Mouse (Mus musculus): ENCODE measurements at regions not wholly inside any gene's neighbourhood (a gene's known extent, or its start where the extent isn't known, plus 50 kb on each side); places are given as distances from the start of the nearest gene placed in this dataset.
"Not testable (repeated sequence)": the region's sequence is repeated elsewhere in the genome, so short reads cannot be mapped to it uniquely, and the experiment has no call there.

- DNase-seq (ENCODE audit: extremely low spot score in 1 of 2, low spot score in 2 of 2), result no peak
- intact Hi-C loops (cut with DNase I), result no loop called here
Observed at GRCm38 (mm10) chr4:105676690-105677089, 113.0 kb upstream of the Gm12728 start.

- intact Hi-C loops (cut with DNase I), result no loop called here
- DNase-seq (ENCODE audit: extremely low spot score in 1 of 2, low spot score in 2 of 2), result no peak
Observed at GRCm38 (mm10) chr4:105690716-105691115, 99.0 kb upstream of the Gm12728 start.

DNA sequence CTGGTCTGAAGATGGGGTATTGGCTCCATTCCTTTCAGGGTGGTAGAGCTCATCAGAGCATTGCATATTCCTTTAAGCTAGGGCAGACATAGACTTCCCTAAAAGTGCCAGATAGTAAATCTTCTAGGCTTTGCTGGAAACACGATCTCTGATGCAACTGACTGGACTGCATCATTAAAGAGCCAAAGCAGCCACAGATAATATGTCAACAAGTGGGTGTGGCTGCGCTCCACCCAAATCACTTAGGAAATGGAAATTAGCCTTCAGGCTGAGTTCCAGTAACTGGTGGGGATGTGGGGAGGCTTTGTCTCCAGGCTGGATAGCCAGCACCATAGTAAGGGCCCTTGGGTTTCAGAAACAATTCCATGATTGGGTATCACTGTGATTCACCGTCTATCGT, 97.3 kb upstream of the Gm12728 start:
- intact Hi-C loops (cut with DNase I), result no loop called here
- no peak for DNase-seq (ENCODE audit: extremely low spot score in 1 of 2, low spot score in 2 of 2)

DNA sequence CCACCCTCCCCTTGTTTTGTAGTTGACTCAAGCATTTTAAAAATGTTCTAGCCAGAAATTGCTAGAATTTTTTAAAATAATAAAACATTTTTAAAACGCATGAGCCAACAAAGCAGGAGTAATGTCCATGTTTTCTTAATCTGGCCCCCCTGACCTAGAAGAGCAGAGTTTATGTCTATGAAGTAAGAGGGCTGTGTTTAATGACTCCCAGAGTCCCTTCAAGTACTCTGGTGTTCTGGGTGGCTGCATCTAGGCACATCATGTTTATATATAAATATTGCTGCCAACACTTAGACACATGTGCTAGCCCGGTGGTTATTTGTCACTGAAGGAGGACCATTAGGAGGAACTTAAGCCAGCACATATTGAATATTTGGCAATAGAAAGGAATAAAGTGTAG, 93.8 kb upstream of the Gm12728 start:
- no peak for DNase-seq (ENCODE audit: extremely low spot score in 1 of 2, low spot score in 2 of 2)
- intact Hi-C loops (cut with DNase I), result no loop called here

DNA sequence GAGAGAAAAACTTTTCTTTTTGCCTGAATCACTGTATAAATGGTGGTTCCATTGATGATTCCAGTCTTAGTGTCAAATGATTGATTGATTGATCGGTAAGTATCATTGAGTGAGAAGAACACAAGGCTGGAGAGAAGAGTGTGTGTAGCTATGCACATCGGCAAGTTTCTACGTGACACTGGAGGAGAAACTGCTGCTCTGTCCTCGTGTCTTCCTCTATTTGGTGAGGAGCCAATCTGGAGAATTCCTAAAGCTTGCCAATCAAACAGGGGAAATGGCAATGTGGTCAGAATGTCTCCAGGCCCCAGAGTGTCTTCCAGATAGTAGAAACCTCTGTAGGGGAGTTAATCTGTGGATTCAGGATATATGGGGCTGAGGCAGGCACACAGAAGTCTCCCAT, 92.5 kb upstream of the Gm12728 start:
- intact Hi-C loops (cut with DNase I), result no loop called here
- no peak for DNase-seq (ENCODE audit: extremely low spot score in 1 of 2, low spot score in 2 of 2)

DNA sequence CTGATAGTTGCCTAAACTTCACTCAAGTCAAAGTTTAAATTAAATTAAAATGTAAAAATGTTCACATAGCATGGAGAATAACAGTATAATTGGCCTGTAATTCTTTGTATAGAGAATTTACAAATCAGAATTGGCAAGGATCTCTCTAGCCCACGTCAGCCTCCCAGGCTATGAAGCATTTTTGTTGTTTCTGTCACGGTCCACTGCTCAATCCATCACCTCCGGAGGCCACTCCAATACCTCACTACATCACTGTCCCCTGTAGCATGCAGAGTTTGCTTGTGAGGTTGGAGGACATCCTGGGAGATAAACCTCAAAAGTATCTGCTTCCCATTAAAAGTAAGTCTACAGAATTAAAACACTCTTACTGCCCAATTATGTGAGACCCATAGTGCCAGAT, 87.6 kb upstream of the Gm12728 start:
- no peak for DNase-seq (ENCODE audit: extremely low spot score in 1 of 2, low spot score in 2 of 2)
- intact Hi-C loops (cut with DNase I), result no loop called here

- intact Hi-C loops (cut with DNase I), result no loop called here
- DNase-seq (ENCODE audit: extremely low spot score in 1 of 2, low spot score in 2 of 2), result no peak
Observed at GRCm38 (mm10) chr4:105703408-105703807, 86.3 kb upstream of the Gm12728 start.

DNA sequence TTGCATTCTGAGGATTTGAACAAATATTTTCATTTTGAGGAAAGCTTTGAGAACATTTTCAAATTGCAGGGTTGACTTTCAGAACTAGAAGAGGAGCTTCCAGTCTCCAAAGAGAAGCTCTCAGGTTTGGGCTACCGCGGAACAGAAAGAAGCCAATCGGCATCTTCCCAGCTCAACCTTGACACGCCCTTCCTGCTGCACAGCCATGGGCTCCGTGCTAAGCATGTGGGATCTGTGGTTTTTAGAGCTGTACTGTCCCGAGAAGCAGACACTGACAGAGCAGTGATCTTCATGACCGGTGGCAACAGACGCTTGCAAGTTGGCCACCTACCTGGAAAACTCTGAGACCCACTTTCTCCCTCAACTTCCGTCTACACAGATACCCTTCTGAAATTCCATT, 85.4 kb upstream of the Gm12728 start:
- no peak for DNase-seq (ENCODE audit: extremely low spot score in 1 of 2, low spot score in 2 of 2)
- intact Hi-C loops (cut with DNase I), result no loop called here

DNA sequence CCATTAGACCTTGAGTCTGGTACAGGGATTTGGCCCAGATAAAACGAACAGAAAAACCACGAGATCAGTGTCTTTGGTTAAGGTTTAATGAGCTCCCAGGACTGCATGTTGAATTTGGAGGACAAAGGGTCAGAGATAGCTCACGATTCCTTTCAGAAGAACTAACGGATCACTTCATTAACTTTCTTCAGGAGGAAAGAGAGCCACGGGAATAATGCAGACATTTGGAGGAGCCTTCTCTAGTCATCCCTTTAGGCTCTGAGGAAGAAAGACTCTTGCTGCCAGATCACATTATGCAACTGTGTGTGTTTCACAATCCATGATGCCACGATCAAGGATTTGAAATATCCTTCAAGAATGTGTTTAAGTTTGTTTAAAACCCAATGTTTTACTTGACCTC, 83.7 kb upstream of the Gm12728 start:
- intact Hi-C loops (cut with DNase I), result no loop called here
- DNase-seq (ENCODE audit: extremely low spot score in 1 of 2, low spot score in 2 of 2), result no peak

DNA sequence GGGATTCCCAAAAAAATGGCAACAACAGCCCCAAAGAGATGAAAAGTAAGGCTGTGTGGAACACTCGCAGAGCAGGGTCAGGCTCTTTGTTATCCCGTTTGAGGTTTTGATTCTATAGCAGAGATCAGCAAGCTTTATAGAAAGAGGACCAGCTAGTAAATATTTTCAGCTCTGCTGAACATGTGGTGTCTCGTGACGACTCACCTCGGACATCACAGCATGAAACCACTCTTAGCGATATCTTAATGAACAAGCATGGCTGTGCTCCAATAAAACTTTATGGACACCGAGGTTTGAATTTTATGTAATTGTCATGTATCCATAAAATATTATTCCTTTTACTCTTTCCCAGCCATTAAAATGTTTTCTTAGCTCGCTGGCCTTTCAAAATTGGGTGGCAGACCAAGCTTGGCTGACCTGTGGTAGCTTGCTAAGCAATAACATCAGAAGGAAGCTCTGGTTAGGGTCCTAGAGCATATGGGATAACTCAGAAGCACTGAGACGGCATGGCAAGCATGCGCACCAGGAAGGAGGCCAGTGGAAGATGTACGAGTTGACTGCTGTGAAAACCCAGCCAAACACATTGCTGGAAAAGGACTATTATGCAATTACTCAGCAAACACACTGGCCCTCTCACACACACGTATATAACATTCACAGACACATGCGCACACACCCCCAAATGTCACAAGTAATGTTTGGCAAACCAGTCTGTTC, 81.4 kb upstream of the Gm12728 start:
- DNase-seq (ENCODE audit: extremely low spot score in 1 of 2, low spot score in 2 of 2), result no peak
- intact Hi-C loops (cut with DNase I), result no loop called here

DNA sequence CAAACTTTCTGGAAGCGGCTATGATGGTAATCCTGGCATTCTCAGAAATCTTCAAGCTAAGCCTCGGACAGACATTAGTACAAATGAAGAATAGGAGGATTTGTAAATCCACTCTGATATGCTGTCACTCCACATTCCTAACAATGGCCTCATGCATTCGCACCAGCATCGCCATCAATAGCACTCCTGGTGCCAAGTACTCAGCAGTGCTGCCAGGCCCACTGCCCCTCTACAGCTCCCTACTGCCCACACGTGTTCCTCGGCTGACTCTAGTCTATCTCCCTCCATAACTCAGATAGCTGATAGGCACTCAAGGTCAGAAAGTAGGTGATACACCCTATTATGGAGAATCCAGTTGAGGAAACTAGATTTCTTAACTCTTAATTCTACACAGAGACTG, 75.7 kb upstream of the Gm12728 start:
- intact Hi-C loops (cut with DNase I), result no loop called here
- DNase-seq (ENCODE audit: extremely low spot score in 1 of 2, low spot score in 2 of 2), result no peak

DNA sequence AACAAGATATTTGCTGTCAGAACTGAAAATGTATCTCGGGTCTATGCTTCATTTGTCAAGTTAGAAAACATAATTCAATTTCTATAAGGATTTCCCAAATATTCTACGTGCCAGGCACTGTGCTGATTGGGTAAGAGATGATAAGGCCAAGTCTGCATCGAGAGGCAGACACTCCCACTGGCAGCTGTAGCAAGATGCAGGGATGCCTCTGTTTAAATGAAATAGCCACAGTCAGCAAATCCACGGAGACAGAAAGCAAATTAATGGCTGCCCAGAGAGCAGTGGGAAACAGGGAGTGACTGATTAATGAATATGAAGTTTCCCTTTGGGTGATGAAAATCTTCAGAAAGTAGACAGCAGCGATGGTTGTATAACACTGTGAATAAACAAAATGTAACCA, 71.6 kb upstream of the Gm12728 start:
- DNase-seq (ENCODE audit: extremely low spot score in 1 of 2, low spot score in 2 of 2), result no peak
- intact Hi-C loops (cut with DNase I), result no loop called here

- no peak for DNase-seq (ENCODE audit: extremely low spot score in 1 of 2, low spot score in 2 of 2)
- intact Hi-C loops (cut with DNase I), result no loop called here
Observed at GRCm38 (mm10) chr4:105728696-105729095, 61.0 kb upstream of the Gm12728 start.

GRCm38 (mm10) chr4:105730900-105731299, 58.8 kb upstream of the Gm12728 start:
- intact Hi-C loops (cut with DNase I), result no loop called here
- no peak for DNase-seq (ENCODE audit: extremely low spot score in 1 of 2, low spot score in 2 of 2)

GRCm38 (mm10) chr4:105735116-105735515, 54.6 kb upstream of the Gm12728 start:
- intact Hi-C loops (cut with DNase I); DNase-seq (ENCODE audit: extremely low spot score in 1 of 2, low spot score in 2 of 2): not testable (repeated sequence)
